Mouse (Mus musculus): ENCODE data around the gene Gm49321. TPM values are rescaled to one million over a fixed set of nuclear protein-coding genes. Genes with fewer than 3 reads are reported as not detected.
A peak's percentile ranks its signal among the peaks of the same experiment; 100 is the strongest.

The Gm49321 gene
- total RNA-seq, 2 experiments from 2014 or later, result 3.7 to 7.0 TPM

- intact Hi-C loops (cut with DNase I), result no loop called here
- DNase-seq, result no peak
These were observed 60.1 kb downstream of the Gm49321 start, which contains the start of gene Syt16 for GRCm38 (mm10) chr12:73997297-73998127. Syt16 (plus strand) TSS chr12:73997661.

GRCm38 (mm10) chr12:73998128-73998456, 60.6 kb downstream of the Gm49321 start:
- DNase-seq, result no peak

GRCm38 (mm10) chr12:74002449-74002848, 65.0 kb downstream of the Gm49321 start:
- intact Hi-C loops (cut with DNase I), result no loop called here
- DNase-seq, result no peak

More at GRCm38 (mm10) chr12:73998128-73998456, 60.6 kb downstream of the Gm49321 start:
- intact Hi-C loops (cut with DNase I), result no loop called here

- peak; percentile 22 to 37 for DNase-seq
- intact Hi-C loops (cut with DNase I), result no loop called here
These were observed 72.0 kb downstream of the Gm49321 start for GRCm38 (mm10) chr12:74009448-74009911.

GRCm38 (mm10) chr12:74013739-74014138, 76.3 kb downstream of the Gm49321 start:
- peak; percentile 84 to 92 for DNase-seq

GRCm38 (mm10) chr12:74014739-74015270, 77.4 kb downstream of the Gm49321 start:
- DNase-seq, result peak; percentile 28 to 59
- intact Hi-C loops (cut with DNase I), result loop anchor here (5.0 kb wide), 2 partner anchors 277 to 453 kb away; no protein-coding TSS in a partner anchor

More at GRCm38 (mm10) chr12:74013739-74014138, 76.3 kb downstream of the Gm49321 start:
- intact Hi-C loops (cut with DNase I), result loop anchor here (1.0 to 5.0 kb wide), 3 partner anchors 279 to 451 kb away; no protein-coding TSS in a partner anchor

GRCm38 (mm10) chr12:74015491-74015890, 78.0 kb downstream of the Gm49321 start:
- no peak for DNase-seq
- intact Hi-C loops (cut with DNase I), result no loop called here

Other genes with a start within 250 kb of the Gm49321 start
- gene Hif1a, start 36.3 kb upstream of the Gm49321 start, total RNA-seq (2021), result 10 to 100 TPM; 53.0 to 55.9 TPM
- gene Snapc1, start 26.8 kb downstream of the Gm49321 start, total RNA-seq (2021), result 10 to 100 TPM in 1 of 2 experiments, 1 to 10 TPM in 1; 8.8 to 13.4 TPM
- gene Syt16, start 60.0 kb downstream of the Gm49321 start, total RNA-seq (2021), result not detected

Measured in heart, postnatal 36 days (tissue).